Mouse (Mus musculus): Measurements from ENCODE around the gene Abl2. TPM values are rescaled to one million over a fixed set of nuclear protein-coding genes. Genes with fewer than 3 reads are reported as not detected.

Abl2 gene
- polyA plus RNA-seq, 1 experiment from 2014 or later: 5.7 TPM

- ATAC-seq (replicated peaks; ENCODE audit: low FRiP score): no peak
- H3K9me3 ChIP-seq (ENCODE audit: control insufficient read depth, low read length): no peaks in the 10 kb centered on the region
- 88% methylated on average over 4 of the region's 4 CpGs for WGBS
- no peaks in the 10 kb centered on the region; the same call in 1 of the 2 replicates for H3K4me1 ChIP-seq (replicated peaks; ENCODE audit: control insufficient read depth, insufficient read depth, low read length)
- H3K9ac ChIP-seq (ENCODE audit: low read length): no peak overlapping the region
- no peak overlapping the region for H3K4me3 ChIP-seq (ENCODE audit: low read depth, low read length)
- no peaks in the 10 kb centered on the region for H3K27me3 ChIP-seq (ENCODE audit: control insufficient read depth, insufficient read depth, low read length)
- DNase-seq (ENCODE audit: low spot score): peak; percentile 42
- no peak overlapping the region for H3K4me2 ChIP-seq (ENCODE audit: low read depth, low read length, severe bottlenecking)
- no peak overlapping the region for H3K27ac ChIP-seq (ENCODE audit: low read depth, low read length)
- peaks cover 7% of the 10 kb centered on the region; the same call in 1 of the 2 replicates for H3K36me3 ChIP-seq (ENCODE audit: control insufficient read depth, insufficient read depth, low read length)
Observed at GRCm38 (mm10) chr1:156645971-156646370, 87.4 kb downstream of the Abl2 start.

GRCm38 (mm10) chr1:156648705-156649104, 90.1 kb downstream of the Abl2 start:
- ATAC-seq (replicated peaks; ENCODE audit: low FRiP score) (no peak), DNase-seq (ENCODE audit: low spot score) (no peak)
- Histone ChIP-seq H3K9ac (ENCODE audit: low read length) (no peak overlapping the region), H3K9me3 (ENCODE audit: control insufficient read depth, low read length) (no peaks in the 10 kb centered on the region), H3K36me3 (ENCODE audit: control insufficient read depth, insufficient read depth, low read length) (no peaks in the 10 kb centered on the region), H3K27ac (ENCODE audit: low read depth, low read length) (no peak overlapping the region), H3K4me1 (replicated peaks; ENCODE audit: control insufficient read depth, insufficient read depth, low read length) (no peaks in the 10 kb centered on the region; the same call in 1 of the 2 replicates), H3K4me2 (ENCODE audit: low read depth, low read length, severe bottlenecking) (no peak overlapping the region), H3K4me3 (ENCODE audit: low read depth, low read length) (no peak overlapping the region), H3K27me3 (ENCODE audit: control insufficient read depth, insufficient read depth, low read length) (no peaks in the 10 kb centered on the region)
- 45% methylated on average over 2 of the region's 2 CpGs for WGBS

- Histone ChIP-seq H3K36me3 (ENCODE audit: control insufficient read depth, insufficient read depth, low read length) (no peaks in the 10 kb centered on the region), H3K27me3 (ENCODE audit: control insufficient read depth, insufficient read depth, low read length) (no peaks in the 10 kb centered on the region), H3K4me1 (replicated peaks; ENCODE audit: control insufficient read depth, insufficient read depth, low read length) (no peaks in the 10 kb centered on the region), H3K27ac (ENCODE audit: low read depth, low read length) (no peak overlapping the region), H3K9me3 (ENCODE audit: control insufficient read depth, low read length) (no peaks in the 10 kb centered on the region), H3K4me2 (ENCODE audit: low read depth, low read length, severe bottlenecking) (no peak overlapping the region), H3K4me3 (ENCODE audit: low read depth, low read length) (no peak overlapping the region), H3K9ac (ENCODE audit: low read length) (no peak overlapping the region)
- peak; percentile 28 for DNase-seq (ENCODE audit: low spot score)
- no peak for ATAC-seq (replicated peaks; ENCODE audit: low FRiP score)
- WGBS: 86% methylated on average over 9 of the region's 9 CpGs
Observed at GRCm38 (mm10) chr1:156650631-156651030, 92.0 kb downstream of the Abl2 start.

GRCm38 (mm10) chr1:156652189-156652822, 93.7 kb downstream of the Abl2 start:
- no peak overlapping the region for H3K4me3 ChIP-seq (ENCODE audit: low read depth, low read length)
- H3K36me3 ChIP-seq (ENCODE audit: control insufficient read depth, insufficient read depth, low read length): no peaks in the 10 kb centered on the region
- DNase-seq (ENCODE audit: low spot score): peak; percentile 42
- no peaks in the 10 kb centered on the region for H3K4me1 ChIP-seq (replicated peaks; ENCODE audit: control insufficient read depth, insufficient read depth, low read length)
- no peaks in the 10 kb centered on the region for H3K27me3 ChIP-seq (ENCODE audit: control insufficient read depth, insufficient read depth, low read length)
- H3K9me3 ChIP-seq (ENCODE audit: control insufficient read depth, low read length): no peaks in the 10 kb centered on the region
- 77% methylated on average over 6 of the region's 6 CpGs for WGBS
- H3K4me2 ChIP-seq (ENCODE audit: low read depth, low read length, severe bottlenecking): no peak overlapping the region
- H3K27ac ChIP-seq (ENCODE audit: low read depth, low read length): no peak overlapping the region
- ATAC-seq (replicated peaks; ENCODE audit: low FRiP score): no peak
- H3K9ac ChIP-seq (ENCODE audit: low read length): no peak overlapping the region

- Histone ChIP-seq H3K27ac (ENCODE audit: low read depth, low read length) (no peak overlapping the region), H3K9ac (ENCODE audit: low read length) (no peak overlapping the region), H3K4me2 (ENCODE audit: low read depth, low read length, severe bottlenecking) (no peak overlapping the region), H3K27me3 (ENCODE audit: control insufficient read depth, insufficient read depth, low read length) (no peaks in the 10 kb centered on the region), H3K9me3 (ENCODE audit: control insufficient read depth, low read length) (no peaks in the 10 kb centered on the region), H3K36me3 (ENCODE audit: control insufficient read depth, insufficient read depth, low read length) (no peaks in the 10 kb centered on the region), H3K4me1 (replicated peaks; ENCODE audit: control insufficient read depth, insufficient read depth, low read length) (no peaks in the 10 kb centered on the region), H3K4me3 (ENCODE audit: low read depth, low read length) (no peak overlapping the region)
- peak; percentile 40 for DNase-seq (ENCODE audit: low spot score)
- ATAC-seq (replicated peaks; ENCODE audit: low FRiP score): no peak
- WGBS: 78% methylated on average over 13 of the region's 13 CpGs
Observed at GRCm38 (mm10) chr1:156654735-156655530, 96.3 kb downstream of the Abl2 start.

- 85% methylated on average over 4 of the region's 4 CpGs for WGBS
- Histone ChIP-seq H3K4me3 (ENCODE audit: low read depth, low read length) (no peak overlapping the region), H3K27me3 (ENCODE audit: control insufficient read depth, insufficient read depth, low read length) (no peaks in the 10 kb centered on the region), H3K4me2 (ENCODE audit: low read depth, low read length, severe bottlenecking) (no peak overlapping the region), H3K9me3 (ENCODE audit: control insufficient read depth, low read length) (no peaks in the 10 kb centered on the region), H3K36me3 (ENCODE audit: control insufficient read depth, insufficient read depth, low read length) (no peaks in the 10 kb centered on the region), H3K27ac (ENCODE audit: low read depth, low read length) (no peak overlapping the region), H3K4me1 (replicated peaks; ENCODE audit: control insufficient read depth, insufficient read depth, low read length) (no peaks in the 10 kb centered on the region), H3K9ac (ENCODE audit: low read length) (no peak overlapping the region)
- peak; percentile 39 for DNase-seq (ENCODE audit: low spot score)
- ATAC-seq (replicated peaks; ENCODE audit: low FRiP score): no peak
Observed at GRCm38 (mm10) chr1:156657523-156657922, 98.9 kb downstream of the Abl2 start.

- no peaks in the 10 kb centered on the region for H3K9me3 ChIP-seq (ENCODE audit: control insufficient read depth, low read length)
- ATAC-seq (replicated peaks; ENCODE audit: low FRiP score): no peak
- H3K4me2 ChIP-seq (ENCODE audit: low read depth, low read length, severe bottlenecking): no peak overlapping the region
- H3K4me3 ChIP-seq (ENCODE audit: low read depth, low read length): no peak overlapping the region
- H3K9ac ChIP-seq (ENCODE audit: low read length): no peak overlapping the region
- H3K4me1 ChIP-seq (replicated peaks; ENCODE audit: control insufficient read depth, insufficient read depth, low read length): no peaks in the 10 kb centered on the region
- WGBS: 88% methylated on average over 5 of the region's 5 CpGs
- DNase-seq (ENCODE audit: low spot score): peak; percentile 14
- no peak overlapping the region for H3K27ac ChIP-seq (ENCODE audit: low read depth, low read length)
- no peaks in the 10 kb centered on the region for H3K36me3 ChIP-seq (ENCODE audit: control insufficient read depth, insufficient read depth, low read length)
- no peaks in the 10 kb centered on the region for H3K27me3 ChIP-seq (ENCODE audit: control insufficient read depth, insufficient read depth, low read length)
Observed at GRCm38 (mm10) chr1:156658676-156659075, 100.1 kb downstream of the Abl2 start.

- Histone ChIP-seq H3K9me3 (ENCODE audit: control insufficient read depth, low read length) (no peaks in the 10 kb centered on the region), H3K4me1 (replicated peaks; ENCODE audit: control insufficient read depth, insufficient read depth, low read length) (no peaks in the 10 kb centered on the region), H3K27ac (ENCODE audit: low read depth, low read length) (no peak overlapping the region), H3K36me3 (ENCODE audit: control insufficient read depth, insufficient read depth, low read length) (no peaks in the 10 kb centered on the region), H3K4me2 (ENCODE audit: low read depth, low read length, severe bottlenecking) (no peak overlapping the region), H3K9ac (ENCODE audit: low read length) (no peak overlapping the region), H3K4me3 (ENCODE audit: low read depth, low read length) (no peak overlapping the region), H3K27me3 (ENCODE audit: control insufficient read depth, insufficient read depth, low read length) (no peaks in the 10 kb centered on the region)
- WGBS: 89% methylated on average over 13 of the region's 13 CpGs
- no peak for ATAC-seq (replicated peaks; ENCODE audit: low FRiP score)
- peak; percentile 5 for DNase-seq (ENCODE audit: low spot score)
Observed at GRCm38 (mm10) chr1:156659906-156660659, 101.5 kb downstream of the Abl2 start.

All from forebrain, embryonic 11.5 days (tissue).